Mouse (Mus musculus) 3134 (cell line): ENCODE data around the gene Rad51b.

Source experiments
- DNase-seq: peaks from one replicate; pipeline ENCODE4 v3.0.0-alpha.2; 2011; ENCODE audit warnings: low spot score; ENCODE audit not compliant: insufficient read length; ENCODE audit errors: extremely low read depth

Gene Rad51b

GRCm38 (mm10) chr12:79327868-79328267 lies 30.8 kb downstream of the Rad51b start:
- DNase-seq = no peak

GRCm38 (mm10) chr12:79330571-79330970 lies 33.5 kb downstream of the Rad51b start:
- DNase-seq = no peak

- no peak for DNase-seq
Observed at GRCm38 (mm10) chr12:79331722-79332121, 34.6 kb downstream of the Rad51b start.

- DNase-seq = no peak
Observed at GRCm38 (mm10) chr12:79338791-79339190, 41.7 kb downstream of the Rad51b start.

GRCm38 (mm10) chr12:79340513-79340912 lies 43.4 kb downstream of the Rad51b start:
- no peak for DNase-seq

- no peak for DNase-seq
Observed at GRCm38 (mm10) chr12:79341291-79341845, 44.3 kb downstream of the Rad51b start.

- no peak for DNase-seq
Observed at GRCm38 (mm10) chr12:79346198-79346733, 49.2 kb downstream of the Rad51b start.

GRCm38 (mm10) chr12:79347643-79348042 lies 50.6 kb downstream of the Rad51b start:
- DNase-seq = peak; percentile 45

GRCm38 (mm10) chr12:79351461-79351860 lies 54.4 kb downstream of the Rad51b start:
- DNase-seq = no peak

GRCm38 (mm10) chr12:79352086-79352741 lies 55.1 kb downstream of the Rad51b start:
- DNase-seq = no peak

- DNase-seq = no peak
Observed at GRCm38 (mm10) chr12:79352742-79353114, 55.6 kb downstream of the Rad51b start.

- DNase-seq = no peak
Observed at GRCm38 (mm10) chr12:79353356-79353755, 56.3 kb downstream of the Rad51b start.

GRCm38 (mm10) chr12:79354621-79355020 lies 57.5 kb downstream of the Rad51b start:
- DNase-seq = peak; percentile 51

- DNase-seq = no peak
Observed at GRCm38 (mm10) chr12:79356138-79356537, 59.1 kb downstream of the Rad51b start.

GRCm38 (mm10) chr12:79357631-79358030 lies 60.5 kb downstream of the Rad51b start:
- no peak for DNase-seq

- DNase-seq = peak; percentile 31
Observed at GRCm38 (mm10) chr12:79358613-79359218, 61.6 kb downstream of the Rad51b start.

GRCm38 (mm10) chr12:79359404-79359803 lies 62.3 kb downstream of the Rad51b start:
- peak; percentile 31 for DNase-seq

- no peak for DNase-seq
Observed at GRCm38 (mm10) chr12:79362219-79362618, 65.1 kb downstream of the Rad51b start.

- no peak for DNase-seq
Observed at GRCm38 (mm10) chr12:79364284-79364683, 67.2 kb downstream of the Rad51b start.

- DNase-seq = no peak
Observed at GRCm38 (mm10) chr12:79368818-79369217, 71.7 kb downstream of the Rad51b start.

GRCm38 (mm10) chr12:79369512-79370165 lies 72.6 kb downstream of the Rad51b start:
- no peak for DNase-seq
